Mouse (Mus musculus) spleen, postnatal 4 days (tissue): ENCODE measurements around the gene Tff3.

ENCODE experiments used
- DNase-seq, 2 experiments: peaks; one replicate each; pipeline ENCODE4 v3.0.0; 2022; ENCODE audit warnings: low spot score in 2 of 2

The Tff3 gene

GRCm38 (mm10) chr17:31129452-31129851 lies at the start of gene Tff3:
Tff3 (minus strand) TSS chr17:31129646.
- DNase-seq = no peak

- DNase-seq = no peak
These were observed 46.9 kb upstream of the Tff3 start for GRCm38 (mm10) chr17:31176321-31176720.

- no peak for DNase-seq
These were observed 40.4 kb upstream of the Tff3 start for GRCm38 (mm10) chr17:31169796-31170195.

- no peak for DNase-seq
These were observed 35.7 kb upstream of the Tff3 start, which contains the start of gene Tff1 for GRCm38 (mm10) chr17:31165127-31165526. Tff1 (minus strand) TSS chr17:31165277.

GRCm38 (mm10) chr17:31163821-31164220 lies 34.4 kb upstream of the Tff3 start:
- no peak for DNase-seq

GRCm38 (mm10) chr17:31162607-31163006 lies 33.2 kb upstream of the Tff3 start:
- DNase-seq = no peak

GRCm38 (mm10) chr17:31160291-31160690 lies 30.8 kb upstream of the Tff3 start:
- no peak for DNase-seq

- no peak for DNase-seq
These were observed 28.5 kb upstream of the Tff3 start for GRCm38 (mm10) chr17:31157921-31158320.

GRCm38 (mm10) chr17:31153785-31154184 lies 24.3 kb upstream of the Tff3 start:
- no peak for DNase-seq

GRCm38 (mm10) chr17:31152966-31153499 lies 23.6 kb upstream of the Tff3 start:
- DNase-seq = no peak

- no peak for DNase-seq
These were observed 23.1 kb upstream of the Tff3 start for GRCm38 (mm10) chr17:31152512-31152911.

GRCm38 (mm10) chr17:31145998-31146397 lies 16.6 kb upstream of the Tff3 start:
- DNase-seq = no peak

GRCm38 (mm10) chr17:31144040-31145037 lies 14.9 kb upstream of the Tff3 start, which contains the start of gene Tff2:
Tff2 (minus strand) TSS chr17:31144282.
- no peak for DNase-seq

- DNase-seq = no peak
These were observed 12.7 kb upstream of the Tff3 start for GRCm38 (mm10) chr17:31142116-31142515.

- peak; percentile 58 to 78 for DNase-seq
These were observed 9.0 kb upstream of the Tff3 start for GRCm38 (mm10) chr17:31138398-31138797.

- no peak for DNase-seq
These were observed 7.4 kb upstream of the Tff3 start for GRCm38 (mm10) chr17:31136821-31137220.

GRCm38 (mm10) chr17:31136291-31136690 lies 6.8 kb upstream of the Tff3 start:
- DNase-seq = no peak

- no peak for DNase-seq
These were observed 5.5 kb upstream of the Tff3 start for GRCm38 (mm10) chr17:31134913-31135312.

GRCm38 (mm10) chr17:31133776-31134175 lies 4.3 kb upstream of the Tff3 start:
- no peak for DNase-seq

GRCm38 (mm10) chr17:31131269-31131821 lies 1.9 kb upstream of the Tff3 start:
- DNase-seq = no peak

GRCm38 (mm10) chr17:31128708-31129318 lies 633 bp downstream of the Tff3 start:
- no peak for DNase-seq
